In genomic region chr16:5203668-5204433, GRCm38 (mm10) we compare ENCODE assay signal across 8 mouse cellular contexts. TPM values are rescaled to one million over a fixed set of nuclear protein-coding genes. Genes with fewer than 3 reads are reported as not detected.
A peak's percentile ranks its signal among the peaks of the same experiment; 100 is the strongest.
DNase-seq lines count a peak whose midpoint lies in the region; ATAC-seq lines count a peak whose summit lies in the region.

TSS of gene Nagpa (minus strand) at chr16:5204012.

- peaks cover 31% of the 10 kb centered on the region for H3K36me3 ChIP-seq in megakaryocyte, embryonic 14.5 days (replicated peaks; ENCODE audit: low read length)

- peak within 1 kb of the TSS; percentile 99 for H3K4me3 ChIP-seq in megakaryocyte, embryonic 14.5 days (replicated peaks)

- H3K9me3 ChIP-seq in megakaryocyte, embryonic 14.5 days: no peaks in the 10 kb centered on the region

- no peaks in the 10 kb centered on the region for H3K27me3 ChIP-seq in megakaryocyte, embryonic 14.5 days (replicated peaks)

- peak; percentile 88 for DNase-seq in adrenal gland, adult 2 months
- DNase-seq in embryo, embryonic 11 days: peak; percentile 93
- DNase-seq in gastrocnemius, postnatal 25 days: peak; percentile 71
- DNase-seq in left cerebral cortex, adult 9 months (ENCODE audit: low spot score in 2 of 2): peak; percentile 37 to 80
- peak; percentile 92 to 94 for DNase-seq in right cerebral cortex, postnatal 10 days (ENCODE audit: low spot score in 2 of 2)
- DNase-seq in urinary bladder, postnatal 25 days (ENCODE audit: low spot score): peak; percentile 76

- ATAC-seq in inflammation-experienced regulatory T-cells, adult 6 months: peak; percentile 87

- peaks cover 46% of the 10 kb centered on the region for H3K4me1 ChIP-seq in megakaryocyte, embryonic 14.5 days

RNA-seq across cellular contexts. Expression of gene Nagpa, which starts in this region (rescaled TPM):
- 10 to 100 TPM; 26.0 to 28.7 TPM for total RNA-seq in adrenal gland, adult 2 months (2021)
- 64.5 and 69.5 TPM in 2 replicates for polyA plus RNA-seq in adrenal gland, adult 2 months (2012; rRNA removed)
- 1 to 10 TPM; 7.0 to 7.4 TPM for total RNA-seq in gastrocnemius, postnatal 25 days (2021)
- 10 to 100 TPM; 10.4 to 18.7 (median 13.5) TPM for polyA plus RNA-seq in inflammation-experienced regulatory T-cells, adult 6 months (2017; shearing (Covaris generic))
- polyA plus RNA-seq in megakaryocyte, embryonic 14.5 days (2012; ENCODE audit: insufficient read depth, low replicate concordance): 23.9 and 25.4 TPM in 2 replicates

Comparison
In these comparisons a context has a peak if more than half of its experiments do, and no peak if none do; other contexts are left out.
1. Peak in every context shown above with its lines: DNase-seq, ATAC-seq and H3K4me3 ChIP-seq.